Mouse (Mus musculus) kidney, adult 2 months (tissue): ENCODE measurements at regions not wholly inside any gene's neighbourhood (a gene's known extent, or its start where the extent isn't known, plus 50 kb on each side); places are given as distances from the start of the nearest gene placed in this dataset.

ENCODE experiments used
- DNase-seq: peaks from one replicate; pipeline ENCODE4 v3.0.0; 2021
- H3K27ac ChIP-seq: fragments of 200-500 bp; 2 replicates; pipeline ENCODE4 v1.5.1; 2012; ENCODE audit warnings: low read depth, low read length, control low read depth, inconsistent platforms; ENCODE audit not compliant: insufficient read depth
- H3K27me3 ChIP-seq: fragments of 200-500 bp; replicated peaks from 2 replicates; pipeline ENCODE4 v1.6.1; 2012; ENCODE audit warnings: mild to moderate bottlenecking, moderate library complexity, low read length, inconsistent platforms; ENCODE audit not compliant: control insufficient read depth, insufficient read depth
- H3K36me3 ChIP-seq: fragments of 200-500 bp; 2 replicates; pipeline ENCODE4 v1.6.1; 2012; ENCODE audit warnings: mild to moderate bottlenecking, moderate library complexity, low read length, inconsistent platforms; ENCODE audit not compliant: control insufficient read depth, insufficient read depth
- H3K4me1 ChIP-seq: fragments of 200-500 bp; 2 replicates; pipeline ENCODE4 v1.6.1; 2011; ENCODE audit warnings: low read length; ENCODE audit not compliant: control insufficient read depth, insufficient read depth
- H3K4me3 ChIP-seq: fragments of 200-500 bp; 2 replicates; pipeline ENCODE4 v1.5.1; 2011; ENCODE audit warnings: mild to moderate bottlenecking, low read depth, low read length, control low read depth; ENCODE audit not compliant: insufficient read depth
- CTCF ChIP-seq: fragments of 200-500 bp; conservative IDR thresholded peaks from 2 replicates; pipeline ENCODE4 v1.5.1; 2011; ENCODE audit warnings: low read depth, mild to moderate bottlenecking, control low read depth, low read length, moderate library complexity, mixed read lengths; ENCODE audit not compliant: insufficient read depth, insufficient read length
- POLR2A ChIP-seq: fragments of 200-500 bp; IDR thresholded peaks from one replicate; pipeline ENCODE4 v1.6.1; 2011; ENCODE audit warnings: low read depth, low read length, control low read depth
- WGBS: fragments of 180-500 bp; shearing (Covaris S2); methylation state at CpG from one replicate; pipeline ENCODE4 v1.1.7; 2018; 5-methylcytosine and 5-hydroxymethylcytosine counted together

DNA sequence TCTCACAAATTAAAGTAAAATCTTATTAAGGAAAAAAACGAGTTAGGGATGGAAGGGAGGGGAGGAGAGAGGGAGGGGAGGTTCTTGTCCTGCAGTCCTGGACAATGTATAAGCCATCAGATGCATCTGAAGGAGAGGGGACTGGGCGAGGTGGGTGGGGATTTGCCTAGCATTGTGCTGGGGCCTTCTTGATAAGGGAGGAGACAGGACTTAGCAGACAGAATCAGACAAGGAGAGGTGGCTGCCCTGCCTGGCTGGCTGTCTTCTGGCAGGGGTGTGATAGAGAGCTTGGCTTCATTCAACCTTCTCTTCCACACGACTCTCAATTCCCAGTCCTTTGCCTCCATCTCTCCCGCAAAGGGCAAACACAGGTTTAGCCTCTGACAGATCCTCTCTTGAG lies 318.9 kb downstream of the Gm49356 start:
- H3K4me1 ChIP-seq = peaks cover 2% of the 10 kb centered on the region; the same call in 1 of the 2 replicates
- no peak for DNase-seq
- H3K27ac ChIP-seq = no peak overlapping the region
- 78% methylated on average over 4 of the region's 4 CpGs for WGBS
- TF ChIP-seq CTCF = no peak
- no peak for TF ChIP-seq POLR2A
- H3K4me3 ChIP-seq = no peak overlapping the region
- H3K27me3 ChIP-seq = no peaks in the 10 kb centered on the region
- no peaks in the 10 kb centered on the region for H3K36me3 ChIP-seq

DNA sequence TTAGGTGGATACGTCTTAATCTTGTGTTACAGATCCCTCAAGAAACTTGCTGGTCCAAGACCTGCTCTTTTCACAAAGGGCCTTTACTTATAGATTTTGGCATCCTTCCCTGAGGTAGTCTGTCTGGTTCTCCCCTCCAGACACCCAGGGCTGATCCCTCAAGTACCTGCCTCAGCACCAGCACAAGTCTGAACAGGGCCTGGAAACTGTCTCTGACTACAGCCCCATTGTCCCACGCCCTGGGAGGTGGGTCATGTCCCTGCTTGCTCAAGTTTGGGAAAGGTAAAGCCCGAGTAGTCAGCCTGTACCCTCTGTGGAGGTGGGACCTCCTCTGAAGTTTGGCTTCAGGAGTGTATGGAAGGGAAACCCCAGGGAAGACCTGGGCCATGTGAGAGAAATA lies 323.3 kb downstream of the Gm49356 start:
- TF ChIP-seq POLR2A (no peak), CTCF (no peak)
- no peak overlapping the region for H3K27ac ChIP-seq
- no peaks in the 10 kb centered on the region for H3K4me1 ChIP-seq
- no peak for DNase-seq
- 87% methylated on average over 3 of the region's 3 CpGs for WGBS
- no peak overlapping the region for H3K4me3 ChIP-seq
- no peaks in the 10 kb centered on the region for H3K36me3 ChIP-seq
- no peaks in the 10 kb centered on the region for H3K27me3 ChIP-seq

DNA sequence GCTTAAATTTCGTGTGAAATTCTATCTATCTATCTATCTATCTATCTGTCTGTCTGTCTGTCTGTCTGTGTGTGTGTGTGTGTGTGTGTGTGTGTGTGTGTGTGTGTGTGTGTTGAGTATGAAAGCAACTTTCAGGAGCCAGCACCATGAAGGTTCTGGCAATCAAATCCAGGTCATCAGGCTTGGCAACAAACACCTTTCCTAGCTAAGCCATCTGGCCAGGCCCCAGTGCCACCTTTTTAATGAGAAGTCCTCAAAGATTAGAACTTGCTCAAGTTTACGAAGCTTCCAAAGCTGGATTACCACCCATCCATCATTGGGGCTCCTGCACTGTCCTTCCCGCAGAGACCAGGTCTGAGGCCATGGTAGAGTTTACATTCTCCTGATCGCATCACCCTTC lies 325.0 kb downstream of the Gm49356 start:
- no peak for TF ChIP-seq CTCF
- TF ChIP-seq POLR2A = no peak
- Histone ChIP-seq H3K27ac (no peak overlapping the region), H3K27me3 (no peaks in the 10 kb centered on the region), H3K4me3 (no peak overlapping the region), H3K4me1 (no peaks in the 10 kb centered on the region), H3K36me3 (no peaks in the 10 kb centered on the region)
- no peak for DNase-seq
- WGBS = 89% methylated on average over 4 of the region's 4 CpGs

DNA sequence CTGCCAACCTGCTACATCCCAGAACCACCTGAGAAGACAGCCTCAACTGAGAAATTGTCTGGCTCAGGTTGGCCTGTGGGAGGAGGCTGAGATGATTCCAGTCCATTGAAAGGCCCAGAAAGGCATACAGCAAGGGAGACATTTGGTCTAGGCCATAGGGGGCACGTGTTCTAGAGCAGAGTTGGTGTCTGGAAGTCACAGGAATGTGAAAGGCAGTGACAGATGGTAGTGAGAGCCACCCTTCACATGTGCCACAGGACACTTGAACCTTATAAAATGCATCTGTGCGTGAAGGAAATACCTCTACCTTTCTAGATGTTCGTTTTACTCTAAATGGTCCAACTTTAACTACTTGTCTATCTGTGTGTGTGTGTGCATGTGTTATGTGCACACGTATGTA lies 326.1 kb downstream of the Gm49356 start:
- no peak overlapping the region for H3K4me3 ChIP-seq
- H3K4me1 ChIP-seq = no peaks in the 10 kb centered on the region
- no peaks in the 10 kb centered on the region for H3K36me3 ChIP-seq
- DNase-seq = no peak
- 89% methylated on average over 4 of the region's 4 CpGs for WGBS
- TF ChIP-seq CTCF (no peak), POLR2A (no peak)
- H3K27ac ChIP-seq = no peak overlapping the region
- H3K27me3 ChIP-seq = no peaks in the 10 kb centered on the region

DNA sequence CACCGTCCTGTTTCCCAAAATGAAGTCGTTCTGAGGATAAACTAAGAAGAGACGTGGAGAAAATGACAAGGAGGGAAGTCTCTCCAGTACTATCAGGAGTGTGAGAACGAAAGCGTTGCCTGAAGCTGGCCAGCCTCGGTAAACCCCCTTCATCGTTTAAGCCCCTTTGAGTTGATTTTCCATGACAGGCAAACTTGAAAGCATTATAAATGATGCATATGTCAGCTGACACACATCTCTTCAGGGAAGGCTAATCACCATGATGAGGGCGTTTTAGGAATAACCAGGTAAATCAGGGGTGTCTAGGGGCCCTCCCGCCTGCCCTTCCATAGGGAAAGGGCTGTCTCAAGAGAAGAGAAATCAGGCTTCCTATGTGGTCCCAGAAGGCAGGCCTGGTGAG lies 328.4 kb downstream of the Gm49356 start:
- DNase-seq = no peak
- no peak overlapping the region for H3K4me3 ChIP-seq
- WGBS = 88% methylated on average over 9 of the region's 9 CpGs
- no peak overlapping the region for H3K27ac ChIP-seq
- TF ChIP-seq POLR2A (no peak), CTCF (no peak)
- no peaks in the 10 kb centered on the region for H3K4me1 ChIP-seq
- H3K36me3 ChIP-seq = no peaks in the 10 kb centered on the region
- H3K27me3 ChIP-seq = no peaks in the 10 kb centered on the region

DNA sequence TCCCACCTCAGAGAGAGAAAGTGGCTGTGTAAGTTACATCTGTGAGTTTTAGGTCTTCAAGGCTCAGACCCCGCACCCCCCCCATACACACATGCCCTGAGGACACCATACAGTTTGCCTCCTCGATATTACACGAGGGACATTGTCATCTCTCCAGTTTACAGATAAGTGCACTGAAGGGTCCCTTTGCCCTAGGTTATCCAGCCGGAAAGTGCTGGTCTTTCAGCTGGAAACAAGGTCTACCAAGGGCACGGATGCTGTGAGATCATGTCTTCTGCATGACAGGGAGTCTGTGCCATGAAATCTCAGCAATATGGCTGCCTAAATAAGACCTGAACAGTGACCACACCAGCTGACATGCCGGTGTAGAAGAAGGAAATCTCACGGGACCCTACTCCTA lies 329.8 kb downstream of the Gm49356 start:
- Histone ChIP-seq H3K27me3 (no peaks in the 10 kb centered on the region), H3K4me1 (no peaks in the 10 kb centered on the region), H3K36me3 (no peaks in the 10 kb centered on the region), H3K27ac (no peak overlapping the region), H3K4me3 (no peak overlapping the region)
- no peak for TF ChIP-seq POLR2A
- no peak for TF ChIP-seq CTCF
- no peak for DNase-seq
- 71% methylated on average over 7 of the region's 7 CpGs for WGBS

DNA sequence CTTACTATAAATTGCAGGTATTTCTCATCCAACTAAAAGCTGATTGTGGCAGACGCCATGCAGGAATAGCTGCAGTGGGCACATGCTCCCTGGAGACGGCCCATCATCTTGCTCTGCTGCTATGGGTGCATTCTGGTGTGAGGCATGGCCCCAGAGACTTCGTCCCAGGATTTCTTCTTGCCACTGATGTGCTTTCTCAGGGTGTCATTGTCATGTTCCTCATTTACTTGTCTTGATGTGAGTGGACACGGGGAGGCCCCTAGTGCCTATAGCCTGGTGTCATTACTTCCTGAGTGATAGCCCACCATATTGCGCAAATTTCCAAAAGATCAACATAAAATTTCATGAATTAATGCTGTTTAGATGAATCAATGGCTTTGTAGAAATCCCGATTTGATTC lies 336.5 kb downstream of the Gm49356 start:
- 93% methylated on average over 6 of the region's 6 CpGs for WGBS
- Histone ChIP-seq H3K4me1 (no peaks in the 10 kb centered on the region), H3K4me3 (no peak overlapping the region), H3K27ac (no peak overlapping the region), H3K27me3 (no peaks in the 10 kb centered on the region), H3K36me3 (no peaks in the 10 kb centered on the region)
- no peak for TF ChIP-seq CTCF
- no peak for TF ChIP-seq POLR2A
- DNase-seq = no peak

DNA sequence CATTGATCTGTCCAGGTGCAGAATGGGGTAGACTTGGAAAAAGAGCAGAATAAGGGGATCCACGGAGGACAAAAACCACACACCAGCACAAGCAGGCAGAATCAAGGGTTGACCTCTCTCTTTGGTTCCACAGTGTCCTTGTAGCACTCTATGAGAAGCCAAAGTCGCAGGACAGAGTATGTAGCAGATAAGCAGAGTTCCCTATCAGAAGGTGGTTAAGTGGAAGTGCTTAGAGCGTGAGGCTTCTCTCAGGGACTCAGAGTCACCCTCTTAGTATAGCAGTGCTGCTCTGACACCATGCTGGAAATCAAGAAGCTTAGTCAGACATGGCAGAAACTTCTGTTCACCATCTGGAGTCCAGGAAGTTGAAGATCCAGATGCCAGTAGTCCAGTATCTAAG lies 338.2 kb downstream of the Gm49356 start:
- 83% methylated on average over 3 of the region's 3 CpGs for WGBS
- DNase-seq = no peak
- H3K4me1 ChIP-seq = peaks cover 4% of the 10 kb centered on the region; the same call in 1 of the 2 replicates
- no peak overlapping the region for H3K27ac ChIP-seq
- no peak overlapping the region for H3K4me3 ChIP-seq
- TF ChIP-seq CTCF (no peak), POLR2A (no peak)
- no peaks in the 10 kb centered on the region for H3K27me3 ChIP-seq
- H3K36me3 ChIP-seq = no peaks in the 10 kb centered on the region
